ENCODE assay signal across 17 mouse cellular contexts in genomic region chr3:82140781-82141180, GRCm38 (mm10). TPM values are rescaled to one million over a fixed set of nuclear protein-coding genes. Genes with fewer than 3 reads are reported as not detected.
A peak's percentile ranks its signal among the peaks of the same experiment; 100 is the strongest.
DNase-seq lines count a peak whose midpoint lies in the region; ATAC-seq lines count a peak whose summit lies in the region.
"Had no signal": no experiment of that assay in that cellular context is flagged by ENCODE, and none has a peak within 500 bp of the region (broad histone marks: within the 10 kb centered on the region; RNA-seq: fewer than 3 reads in every experiment).

No protein-coding gene starts in this region.

- peaks cover 39% of the 10 kb centered on the region for H3K4me1 ChIP-seq in heart, embryonic 10.5 days
- peaks cover 5% of the 10 kb centered on the region for H3K4me1 ChIP-seq in liver, embryonic 11.5 days (replicated peaks; ENCODE audit: control insufficient read depth, insufficient read depth, low read length)
- H3K4me1 ChIP-seq in heart, embryonic 16.5 days (ENCODE audit: control insufficient read depth, insufficient read depth, low read length) = peaks cover 19% of the 10 kb centered on the region

- 39% methylated on average over 5 of the region's 5 CpGs for WGBS in heart, embryonic 10.5 days
- WGBS in liver, embryonic 11.5 days = 39% methylated on average over 5 of the region's 5 CpGs
- 23% methylated on average over 5 of the region's 5 CpGs for WGBS in heart, embryonic 16.5 days

- peak overlapping the region; percentile 35; the same call in 1 of the 2 replicates for H3K4me3 ChIP-seq in heart, embryonic 10.5 days
- H3K4me3 ChIP-seq in liver, embryonic 11.5 days (ENCODE audit: low read depth, low read length) = no peak overlapping the region
- peak overlapping the region; percentile 48 for H3K4me3 ChIP-seq in heart, embryonic 16.5 days (ENCODE audit: low read length)
- H3K4me3 ChIP-seq: embryonic facial prominence, embryonic 10.5 days; layer of hippocampus, adult 2 months; neural tube, embryonic 15.5 days had no signal

- H3K36me3 ChIP-seq in heart, embryonic 10.5 days = no peaks in the 10 kb centered on the region
- H3K36me3 ChIP-seq in liver, embryonic 11.5 days (ENCODE audit: control insufficient read depth, insufficient read depth, low read length) = no peaks in the 10 kb centered on the region
- no peaks in the 10 kb centered on the region for H3K36me3 ChIP-seq in heart, embryonic 16.5 days (ENCODE audit: control insufficient read depth, insufficient read depth)
- H3K36me3 ChIP-seq: embryonic facial prominence, embryonic 10.5 days; neural tube, embryonic 15.5 days had no signal

- H3K27me3 ChIP-seq in heart, embryonic 10.5 days (ENCODE audit: insufficient read depth, poor library complexity, severe bottlenecking) = no peaks in the 10 kb centered on the region
- no peaks in the 10 kb centered on the region for H3K27me3 ChIP-seq in liver, embryonic 11.5 days (replicated peaks; ENCODE audit: control insufficient read depth, insufficient read depth, low read length)
- H3K27me3 ChIP-seq in heart, embryonic 16.5 days (ENCODE audit: control insufficient read depth, insufficient read depth, low read length) = no peaks in the 10 kb centered on the region
- H3K27me3 ChIP-seq: neural tube, embryonic 15.5 days had no signal

- H3K27ac ChIP-seq in heart, embryonic 10.5 days = peak overlapping the region; percentile 62; the same call in 1 of the 2 replicates
- H3K27ac ChIP-seq in liver, embryonic 11.5 days (ENCODE audit: low read depth, low read length) = no peak overlapping the region
- H3K27ac ChIP-seq in heart, embryonic 16.5 days (ENCODE audit: low read length) = peak overlapping the region; percentile 76
- H3K27ac ChIP-seq: embryonic facial prominence, embryonic 10.5 days; layer of hippocampus, adult 2 months; neural tube, embryonic 15.5 days had no signal

- no peak for ATAC-seq in liver, embryonic 11.5 days (replicated peaks; ENCODE audit: low FRiP score)
- no peak; the same call in 1 of the 2 replicates for ATAC-seq in heart, embryonic 16.5 days (replicated peaks; ENCODE audit: extremely low read depth, insufficient read depth, low FRiP score)
- ATAC-seq: intestine, embryonic 16.5 days had no signal

- DNase-seq in heart, embryonic 10.5 days (ENCODE audit: low spot score) = no peak
- no peak for DNase-seq in heart, adult 8-10 months (ENCODE audit: low spot score)
- DNase-seq in liver, embryonic 11.5 days (ENCODE audit: low spot score) = no peak
- DNase-seq in liver = no peak
- peak; percentile 19 for DNase-seq in CD4-positive, CD25-positive, alpha-beta regulatory T cell, adult 2 months (ENCODE audit: low read depth, low spot score)
- no peak for DNase-seq in frontal cortex, postnatal 25 days (ENCODE audit: low spot score in 2 of 2)
- DNase-seq in right cerebral cortex, postnatal 10 days (ENCODE audit: low spot score in 2 of 2) = no peak
- DNase-seq: adrenal gland, postnatal 36 days; B cell, adult 2 months; cerebellum, postnatal 10 days; retina, postnatal 1 day had no signal

- peak overlapping the region; percentile 10 for H3K4me2 ChIP-seq in liver, embryonic 11.5 days
- H3K4me2 ChIP-seq in heart, embryonic 16.5 days (ENCODE audit: low read depth, low read length) = peak overlapping the region; percentile 67
- H3K4me2 ChIP-seq: neural tube, embryonic 15.5 days had no signal

- H3K9me3 ChIP-seq in heart, embryonic 10.5 days = no peaks in the 10 kb centered on the region
- no peaks in the 10 kb centered on the region for H3K9me3 ChIP-seq in liver, embryonic 11.5 days (ENCODE audit: control insufficient read depth, low read length)
- H3K9me3 ChIP-seq in heart, embryonic 16.5 days (replicated peaks; ENCODE audit: control insufficient read depth, low read length) = no peaks in the 10 kb centered on the region
- H3K9me3 ChIP-seq: embryonic facial prominence, embryonic 10.5 days; neural tube, embryonic 15.5 days had no signal

- H3K9ac ChIP-seq in liver, embryonic 11.5 days (ENCODE audit: low read depth, low read length) = no peak overlapping the region
- H3K9ac ChIP-seq in heart, embryonic 16.5 days (ENCODE audit: low read length) = peak overlapping the region; percentile 66
- H3K9ac ChIP-seq: neural tube, embryonic 15.5 days had no signal

RNA-seq across cellular contexts. Expression of gene Gucy1a1, which starts 4.8 kb away (rescaled TPM):
- polyA plus RNA-seq in heart, embryonic 10.5 days (2016; fragmentation: Nextera tagmentation; extraction: Ambion mirVana) = 33.5 and 39.3 TPM in 2 replicates
- 10 to 100 TPM; 13.8 to 19.0 (median 15.7) TPM for total RNA-seq in heart, adult 8-10 months (2022)
- polyA plus RNA-seq in liver, embryonic 11.5 days (2014; fragmentation: Nextera tagmentation; extraction: Ambion mirVana) = 18.4 and 18.8 TPM in 2 replicates
- polyA plus RNA-seq in heart, embryonic 16.5 days (2015; fragmentation: Nextera tagmentation; extraction: Ambion mirVana) = 42.7 and 43.7 TPM in 2 replicates
- total RNA-seq: MEL had no signal
